Comparison of ENCODE assay signal across 8 mouse cellular contexts in genomic region chr3:34648833-34649719, GRCm38 (mm10). TPM values are rescaled to one million over a fixed set of nuclear protein-coding genes. Genes with fewer than 3 reads are reported as not detected.
A peak's percentile ranks its signal among the peaks of the same experiment; 100 is the strongest.
DNase-seq lines count a peak whose midpoint lies in the region; ATAC-seq and TF ChIP-seq lines count a peak whose summit lies in the region.

No protein-coding gene starts in this region.

- peak overlapping the region; percentile 92 for H3K27ac ChIP-seq in forebrain, embryonic 14.5 days (ENCODE audit: low read depth, low read length)
- no peak overlapping the region for H3K27ac ChIP-seq in liver, postnatal 0 days (ENCODE audit: low read depth)
- peak overlapping the region; percentile 91 for H3K27ac ChIP-seq in stomach, postnatal 0 days (replicated peaks)

- peak overlapping the region; percentile 98 for H3K4me3 ChIP-seq in E14TG2a.4 (replicated peaks; ENCODE audit: low read length)
- H3K4me3 ChIP-seq in forebrain, embryonic 14.5 days (ENCODE audit: low read depth, low read length) = peak overlapping the region; percentile 79
- peak overlapping the region; percentile 35 for H3K4me3 ChIP-seq in liver, postnatal 0 days (ENCODE audit: low read depth, low read length)
- H3K4me3 ChIP-seq in stomach, postnatal 0 days (ENCODE audit: low read depth, low read length) = peak overlapping the region; percentile 63

- no peaks in the 10 kb centered on the region for H3K27me3 ChIP-seq in E14TG2a.4 (ENCODE audit: insufficient read depth, low read length)
- no peaks in the 10 kb centered on the region for H3K27me3 ChIP-seq in forebrain, embryonic 14.5 days (replicated peaks; ENCODE audit: control insufficient read depth, insufficient read depth, low read length)
- H3K27me3 ChIP-seq in liver, postnatal 0 days (ENCODE audit: insufficient read depth, low read length) = peaks cover 92% of the 10 kb centered on the region
- peaks cover 3% of the 10 kb centered on the region; the same call in 1 of the 2 replicates for H3K27me3 ChIP-seq in stomach, postnatal 0 days (ENCODE audit: control insufficient read depth, insufficient read depth, low read length)

- TF ChIP-seq CTCF in E14TG2a.4 (conservative IDR thresholded peaks at IDR 0.05; ENCODE audit: low read length) = no peak
- TF ChIP-seq CTCF in liver, postnatal 0 days (IDR thresholded peaks at IDR 0.05; ENCODE audit: low read depth) = no peak
- TF ChIP-seq CTCF in stomach, postnatal 0 days (IDR thresholded peaks at IDR 0.05; ENCODE audit: low read depth) = no peak

- peak overlapping the region; percentile 70 for H3K9ac ChIP-seq in forebrain, embryonic 14.5 days (ENCODE audit: low read length)
- no peak overlapping the region for H3K9ac ChIP-seq in liver, postnatal 0 days (replicated peaks)
- H3K9ac ChIP-seq in stomach, postnatal 0 days (ENCODE audit: low read length) = peak overlapping the region; percentile 54

- peaks cover 31% of the 10 kb centered on the region for H3K36me3 ChIP-seq in E14TG2a.4 (ENCODE audit: insufficient read depth, low read length)
- H3K36me3 ChIP-seq in forebrain, embryonic 14.5 days (ENCODE audit: control insufficient read depth, insufficient read depth, low read length) = peaks cover 5% of the 10 kb centered on the region
- H3K36me3 ChIP-seq in liver, postnatal 0 days (replicated peaks; ENCODE audit: insufficient read depth, low read length) = no peaks in the 10 kb centered on the region
- no peaks in the 10 kb centered on the region for H3K36me3 ChIP-seq in stomach, postnatal 0 days (ENCODE audit: control insufficient read depth, insufficient read depth, low read length)

- H3K4me1 ChIP-seq in E14TG2a.4 (replicated peaks; ENCODE audit: low read depth, low read length) = peaks cover 41% of the 10 kb centered on the region
- peaks cover 21% of the 10 kb centered on the region for H3K4me1 ChIP-seq in forebrain, embryonic 14.5 days (ENCODE audit: control insufficient read depth, insufficient read depth, low read length)
- peaks cover 7% of the 10 kb centered on the region; the same call in 1 of the 2 replicates for H3K4me1 ChIP-seq in liver, postnatal 0 days (ENCODE audit: insufficient read depth)
- H3K4me1 ChIP-seq in stomach, postnatal 0 days (replicated peaks; ENCODE audit: control insufficient read depth, insufficient read depth) = no peaks in the 10 kb centered on the region

- H3K9me3 ChIP-seq in E14TG2a.4 (ENCODE audit: low read length) = no peaks in the 10 kb centered on the region
- no peaks in the 10 kb centered on the region for H3K9me3 ChIP-seq in forebrain, embryonic 14.5 days (replicated peaks; ENCODE audit: control insufficient read depth, low read length)
- H3K9me3 ChIP-seq in liver, postnatal 0 days (ENCODE audit: low read length) = no peaks in the 10 kb centered on the region
- H3K9me3 ChIP-seq in stomach, postnatal 0 days (ENCODE audit: control insufficient read depth, low read length) = no peaks in the 10 kb centered on the region

- H3K4me2 ChIP-seq in forebrain, embryonic 14.5 days (ENCODE audit: low read length) = peak overlapping the region; percentile 75
- H3K4me2 ChIP-seq in liver, postnatal 0 days (ENCODE audit: low read depth, low read length) = peak overlapping the region; percentile 52
- peak overlapping the region; percentile 55 for H3K4me2 ChIP-seq in stomach, postnatal 0 days (replicated peaks; ENCODE audit: low read depth)

- WGBS in forebrain, embryonic 14.5 days = under 1% methylated on average over 50 of the region's 50 CpGs
- WGBS in liver, postnatal 0 days (ENCODE audit: insufficient replicate concordance) = 2% methylated on average over 44 of the region's 50 CpGs
- WGBS in stomach, postnatal 0 days = 2% methylated on average over 50 of the region's 50 CpGs

- TF ChIP-seq EP300 in liver, postnatal 0 days (IDR thresholded peaks at IDR 0.05; ENCODE audit: low read depth) = no peak
- TF ChIP-seq EP300 in stomach, postnatal 0 days (optimal IDR thresholded peaks at IDR 0.05) = no peak

- ATAC-seq in forebrain, embryonic 14.5 days = peak; percentile 49
- ATAC-seq in liver, postnatal 0 days = peak; percentile 38; the same call in 1 of the 2 replicates
- ATAC-seq in stomach, postnatal 0 days (ENCODE audit: low FRiP score, low TSS enrichment) = peak; percentile 81

- peak; percentile 57 to 60 for DNase-seq in cerebellum, postnatal 10 days
- DNase-seq in cerebellum, adult 9-10 months = no peak
- DNase-seq in forebrain, embryonic 14.5 days (ENCODE audit: low spot score) = peak; percentile 60
- DNase-seq in liver, postnatal 0 days = no peak
- peak; percentile 49 for DNase-seq in stomach, postnatal 0 days (ENCODE audit: low spot score)
- no peak for DNase-seq in right cerebral cortex, postnatal 14 days
- DNase-seq in adrenal gland, adult 8-10 months = no peak

RNA-seq across cellular contexts. Expression of gene Sox2, which starts 1.1 kb away (rescaled TPM):
- 26.6 and 32.0 TPM in 2 replicates for polyA plus RNA-seq in forebrain, embryonic 14.5 days (2014; fragmentation: Nextera tagmentation; extraction: Ambion mirVana)
- not detected in 2 replicates for polyA plus RNA-seq in liver, postnatal 0 days (2015; fragmentation: Nextera tagmentation; extraction: Ambion mirVana)
- polyA plus RNA-seq in stomach, postnatal 0 days (2015; fragmentation: Nextera tagmentation; extraction: Ambion mirVana) = 11.6 and 14.7 TPM in 2 replicates
- total RNA-seq in adrenal gland, adult 8-10 months (2022) = under 1 TPM; 0.28 to 0.38 (median 0.33) TPM

Comparison
In these comparisons a context has a peak if more than half of its experiments do, and no peak if none do; other contexts are left out.
1. DNase-seq: peak in cerebellum, postnatal 10 days (2 of 2), forebrain, embryonic 14.5 days (single experiment) and stomach, postnatal 0 days (single experiment); none in cerebellum, adult 9-10 months (single experiment), liver, postnatal 0 days (single experiment), right cerebral cortex, postnatal 14 days (single experiment) and adrenal gland, adult 8-10 months (single experiment).
2. H3K4me3 ChIP-seq: peak in every context shown above with its lines; median percentile 98 in E14TG2a.4; 79 in forebrain, embryonic 14.5 days; 63 in stomach, postnatal 0 days; 35 in liver, postnatal 0 days.
3. RNA of gene Sox2, which starts 1.1 kb away (polyA plus RNA-seq): 26.6 to 32.0 TPM in forebrain, embryonic 14.5 days and 11.6 to 14.7 TPM in stomach, postnatal 0 days; not detected in liver, postnatal 0 days; every median in the first group is over 10 times any median in the second.
4. Peak in every context shown above with its lines, with median percentiles within 50 percentile points of each other: ATAC-seq and H3K4me2 ChIP-seq.